Mouse (Mus musculus): ENCODE data around the gene Ccdc63. TPM values are rescaled to one million over a fixed set of nuclear protein-coding genes. Genes with fewer than 3 reads are reported as not detected.

Ccdc63 gene
- total and polyA plus RNA-seq, 2 experiments from 2014 or later: not detected

GRCm38 (mm10) chr5:122092794-122093193 is 47.8 kb downstream of the Ccdc63 start:
- WGBS: 64% methylated on average over 11 of the region's 11 CpGs

GRCm38 (mm10) chr5:122091070-122091469 is 49.6 kb downstream of the Ccdc63 start:
- Histone ChIP-seq H3K9ac (replicated peaks; ENCODE audit: low read length, poor library complexity, severe bottlenecking) (no peak overlapping the region), H3K4me3 (ENCODE audit: low read depth, low read length) (no peak overlapping the region), H3K36me3 (ENCODE audit: insufficient read depth, low read length) (no peaks in the 10 kb centered on the region), H3K27me3 (ENCODE audit: insufficient read depth, low read length) (no peaks in the 10 kb centered on the region), H3K4me2 (ENCODE audit: low read depth, low read length, poor library complexity, severe bottlenecking) (no peak overlapping the region), H3K27ac (ENCODE audit: low read depth, low read length) (no peak overlapping the region), H3K4me1 (ENCODE audit: insufficient read depth, low read length) (no peaks in the 10 kb centered on the region), H3K9me3 (ENCODE audit: low read length) (no peaks in the 10 kb centered on the region)
- peak; percentile 89 for TF ChIP-seq CTCF (IDR thresholded peaks at IDR 0.05)
- ATAC-seq (ENCODE audit: low FRiP score) (no peak), DNase-seq (ENCODE audit: low spot score) (peak; percentile 75)
- 12% methylated on average over 15 of the region's 15 CpGs for WGBS

More at GRCm38 (mm10) chr5:122092794-122093193, 47.8 kb downstream of the Ccdc63 start:
- H3K4me3 ChIP-seq (ENCODE audit: low read depth, low read length): no peak overlapping the region
- no peaks in the 10 kb centered on the region for H3K9me3 ChIP-seq (ENCODE audit: low read length)
- no peak overlapping the region for H3K27ac ChIP-seq (ENCODE audit: low read depth, low read length)
- no peak overlapping the region for H3K9ac ChIP-seq (replicated peaks; ENCODE audit: low read length, poor library complexity, severe bottlenecking)
- no peaks in the 10 kb centered on the region for H3K36me3 ChIP-seq (ENCODE audit: insufficient read depth, low read length)
- ATAC-seq (ENCODE audit: low FRiP score) (no peak), DNase-seq (ENCODE audit: low spot score) (no peak)
- no peaks in the 10 kb centered on the region for H3K4me1 ChIP-seq (ENCODE audit: insufficient read depth, low read length)
- H3K27me3 ChIP-seq (ENCODE audit: insufficient read depth, low read length): no peaks in the 10 kb centered on the region
- no peak for TF ChIP-seq CTCF (IDR thresholded peaks at IDR 0.05)
- H3K4me2 ChIP-seq (ENCODE audit: low read depth, low read length, poor library complexity, severe bottlenecking): no peak overlapping the region

GRCm38 (mm10) chr5:122089664-122090063 is 51.0 kb downstream of the Ccdc63 start:
- Histone ChIP-seq H3K9ac (replicated peaks; ENCODE audit: low read length, poor library complexity, severe bottlenecking) (no peak overlapping the region), H3K9me3 (ENCODE audit: low read length) (no peaks in the 10 kb centered on the region), H3K27me3 (ENCODE audit: insufficient read depth, low read length) (no peaks in the 10 kb centered on the region), H3K4me3 (ENCODE audit: low read depth, low read length) (no peak overlapping the region), H3K4me2 (ENCODE audit: low read depth, low read length, poor library complexity, severe bottlenecking) (no peak overlapping the region), H3K4me1 (ENCODE audit: insufficient read depth, low read length) (no peaks in the 10 kb centered on the region), H3K36me3 (ENCODE audit: insufficient read depth, low read length) (no peaks in the 10 kb centered on the region), H3K27ac (ENCODE audit: low read depth, low read length) (no peak overlapping the region)
- no peak for DNase-seq (ENCODE audit: low spot score)
- 83% methylated on average over 8 of the region's 8 CpGs for WGBS
- ATAC-seq (ENCODE audit: low FRiP score): no peak
- TF ChIP-seq CTCF (IDR thresholded peaks at IDR 0.05): no peak

DNA sequence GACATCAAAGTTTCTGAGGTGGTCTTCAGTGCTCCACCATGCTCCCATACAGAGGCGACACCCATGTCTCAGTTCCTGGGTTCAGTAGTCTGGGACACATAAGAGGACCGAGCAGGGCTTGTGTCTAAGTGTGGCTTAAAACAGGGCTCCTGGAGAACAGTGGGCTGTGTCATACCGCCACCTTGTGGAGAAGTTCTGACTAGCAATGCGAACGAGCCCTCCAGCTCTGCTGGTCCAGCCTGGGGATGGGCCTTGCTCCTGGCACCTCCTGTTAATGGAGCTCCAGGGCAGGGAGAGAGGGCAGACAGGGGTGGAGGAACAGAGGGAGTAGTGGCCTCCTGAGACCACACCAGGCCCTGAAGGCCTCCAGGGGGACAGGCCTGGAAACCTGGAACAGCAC is 51.7 kb downstream of the Ccdc63 start:
- Histone ChIP-seq H3K4me1 (ENCODE audit: insufficient read depth, low read length) (no peaks in the 10 kb centered on the region), H3K36me3 (ENCODE audit: insufficient read depth, low read length) (no peaks in the 10 kb centered on the region), H3K27ac (ENCODE audit: low read depth, low read length) (no peak overlapping the region), H3K9ac (replicated peaks; ENCODE audit: low read length, poor library complexity, severe bottlenecking) (no peak overlapping the region), H3K27me3 (ENCODE audit: insufficient read depth, low read length) (no peaks in the 10 kb centered on the region), H3K4me2 (ENCODE audit: low read depth, low read length, poor library complexity, severe bottlenecking) (no peak overlapping the region), H3K9me3 (ENCODE audit: low read length) (no peaks in the 10 kb centered on the region), H3K4me3 (ENCODE audit: low read depth, low read length) (no peak overlapping the region)
- peak; percentile 88 for DNase-seq (ENCODE audit: low spot score)
- peak; percentile 98 for TF ChIP-seq CTCF (IDR thresholded peaks at IDR 0.05)
- WGBS: 3% methylated on average over 5 of the region's 5 CpGs
- ATAC-seq (ENCODE audit: low FRiP score): 0 out of 2 replicates have a peak, but pooled peaks have one; percentile 54

- no peak overlapping the region for H3K4me3 ChIP-seq (ENCODE audit: low read depth, low read length)
- no peak overlapping the region for H3K4me2 ChIP-seq (ENCODE audit: low read depth, low read length, poor library complexity, severe bottlenecking)
- no peak for DNase-seq (ENCODE audit: low spot score)
- ATAC-seq (ENCODE audit: low FRiP score): no peak
- no peak overlapping the region for H3K27ac ChIP-seq (ENCODE audit: low read depth, low read length)
- TF ChIP-seq CTCF (IDR thresholded peaks at IDR 0.05): no peak
- H3K27me3 ChIP-seq (ENCODE audit: insufficient read depth, low read length): no peaks in the 10 kb centered on the region
- WGBS: 70% methylated on average over 3 of the region's 3 CpGs
- H3K36me3 ChIP-seq (ENCODE audit: insufficient read depth, low read length): no peaks in the 10 kb centered on the region
- H3K9me3 ChIP-seq (ENCODE audit: low read length): no peaks in the 10 kb centered on the region
- H3K4me1 ChIP-seq (ENCODE audit: insufficient read depth, low read length): no peaks in the 10 kb centered on the region
- no peak overlapping the region for H3K9ac ChIP-seq (replicated peaks; ENCODE audit: low read length, poor library complexity, severe bottlenecking)
Measured at GRCm38 (mm10) chr5:122086121-122086520, 54.5 kb downstream of the Ccdc63 start.

DNA sequence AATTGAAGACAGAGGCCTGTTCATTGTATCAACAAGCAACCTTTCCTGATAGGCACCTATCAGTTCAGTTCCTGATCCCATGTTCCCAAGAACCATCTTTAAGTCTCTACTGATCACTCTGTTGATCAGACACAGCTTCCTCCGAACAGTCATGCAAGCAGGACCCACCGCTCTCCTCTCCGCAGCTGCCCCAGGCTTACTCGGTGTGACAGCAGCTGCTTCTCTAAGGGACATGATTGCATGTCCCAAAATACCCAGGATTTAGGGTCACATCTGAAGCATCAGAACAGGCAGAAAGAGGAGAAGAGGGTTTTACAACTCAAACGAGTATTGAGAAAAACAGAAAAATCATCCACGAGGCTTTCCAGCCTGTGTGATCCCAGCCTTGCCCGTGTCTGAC is 55.3 kb downstream of the Ccdc63 start:
- TF ChIP-seq CTCF (IDR thresholded peaks at IDR 0.05): no peak
- H3K4me2 ChIP-seq (ENCODE audit: low read depth, low read length, poor library complexity, severe bottlenecking): no peak overlapping the region
- H3K9me3 ChIP-seq (ENCODE audit: low read length): no peaks in the 10 kb centered on the region
- H3K27ac ChIP-seq (ENCODE audit: low read depth, low read length): no peak overlapping the region
- 76% methylated on average over 7 of the region's 7 CpGs for WGBS
- no peak overlapping the region for H3K4me3 ChIP-seq (ENCODE audit: low read depth, low read length)
- no peaks in the 10 kb centered on the region for H3K36me3 ChIP-seq (ENCODE audit: insufficient read depth, low read length)
- H3K27me3 ChIP-seq (ENCODE audit: insufficient read depth, low read length): no peaks in the 10 kb centered on the region
- H3K4me1 ChIP-seq (ENCODE audit: insufficient read depth, low read length): no peaks in the 10 kb centered on the region
- H3K9ac ChIP-seq (replicated peaks; ENCODE audit: low read length, poor library complexity, severe bottlenecking): no peak overlapping the region
- DNase-seq (ENCODE audit: low spot score) (no peak), ATAC-seq (ENCODE audit: low FRiP score) (no peak)

All from midbrain, postnatal 0 days (tissue).